Mouse (Mus musculus): ENCODE results near the gene Rgs21. TPM values are rescaled to one million over a fixed set of nuclear protein-coding genes. Genes with fewer than 3 reads are reported as not detected.
A peak's percentile ranks its signal among the peaks of the same experiment; 100 is the strongest.

Gene Rgs21
- polyA plus RNA-seq, 1 experiment: not detected

DNA sequence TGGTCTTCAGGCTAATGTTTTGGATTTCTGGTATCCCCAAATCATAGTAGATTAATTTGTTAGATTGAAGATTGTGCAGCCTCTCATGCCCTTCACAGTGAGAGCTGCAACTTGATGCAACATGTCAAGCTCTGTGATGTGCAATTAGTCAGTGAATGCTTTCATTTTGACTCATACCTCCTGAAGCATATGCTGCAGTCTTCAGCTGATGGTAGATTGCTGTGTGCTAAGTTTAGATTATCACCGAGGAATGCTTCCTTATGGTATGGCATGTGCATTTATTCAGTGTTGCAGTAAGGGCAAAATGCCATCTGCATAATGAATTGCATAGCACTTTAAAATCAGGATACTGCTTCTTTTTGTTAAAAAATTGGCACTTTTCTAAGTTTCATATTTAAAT is 65.2 kb downstream of the Rgs21 start:
- H3K27ac ChIP-seq (ENCODE audit: insufficient read depth, low read length): peak overlapping the region; percentile 84
- H3K4me3 ChIP-seq (ENCODE audit: insufficient read depth, low read length): no peak overlapping the region
- TF ChIP-seq POLR2A (IDR thresholded peaks at IDR 0.05; ENCODE audit: low read depth, low read length): no peak
- TF ChIP-seq CTCF (IDR thresholded peaks at IDR 0.05; ENCODE audit: borderline replicate concordance, insufficient read depth, low read length): no peak
- H3K4me1 ChIP-seq (ENCODE audit: control insufficient read depth, insufficient read depth, low read length): peaks cover 9% of the 10 kb centered on the region

DNA sequence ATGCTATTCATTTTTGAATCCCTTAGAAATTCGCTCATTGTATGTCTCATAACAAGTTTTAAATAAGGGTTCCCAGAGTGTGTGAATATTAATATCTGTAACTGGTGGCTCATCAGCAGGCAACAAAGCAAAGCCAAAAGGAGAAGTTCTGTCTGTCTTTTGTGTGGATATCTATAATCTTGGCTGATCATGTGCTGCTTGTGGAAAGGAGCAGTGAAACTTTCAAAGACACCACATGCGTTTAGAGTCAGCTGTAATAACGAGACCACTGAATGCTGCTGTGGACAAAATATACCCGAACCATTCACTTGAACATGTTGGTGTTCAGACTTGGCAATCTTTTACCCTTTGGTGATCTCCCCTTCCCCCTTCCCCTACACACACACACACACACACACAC is 67.0 kb downstream of the Rgs21 start:
- no peak for TF ChIP-seq CTCF (IDR thresholded peaks at IDR 0.05; ENCODE audit: borderline replicate concordance, insufficient read depth, low read length)
- no peak for TF ChIP-seq POLR2A (IDR thresholded peaks at IDR 0.05; ENCODE audit: low read depth, low read length)
- H3K27ac ChIP-seq (ENCODE audit: insufficient read depth, low read length): no peak overlapping the region
- H3K4me3 ChIP-seq (ENCODE audit: insufficient read depth, low read length): no peak overlapping the region
- peaks cover 9% of the 10 kb centered on the region for H3K4me1 ChIP-seq (ENCODE audit: control insufficient read depth, insufficient read depth, low read length)

DNA sequence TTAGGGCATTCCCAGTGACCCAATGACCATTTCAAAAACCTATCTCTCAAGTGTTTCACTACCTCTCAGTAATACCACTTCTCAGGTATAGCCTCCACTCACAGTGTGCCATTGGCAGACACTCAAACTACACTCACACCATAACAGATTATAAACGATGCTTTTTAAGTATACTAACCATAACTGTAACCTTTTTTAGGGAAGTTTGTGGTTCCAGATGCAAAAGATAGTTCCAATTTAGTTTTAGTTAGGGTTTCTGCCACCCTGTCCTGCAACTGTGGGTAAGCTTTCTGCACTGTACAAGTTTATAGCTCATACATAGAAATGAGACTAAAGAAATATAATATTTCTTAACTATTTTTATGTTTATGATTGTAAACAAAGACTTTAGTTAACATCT is 67.7 kb downstream of the Rgs21 start:
- no peak overlapping the region for H3K27ac ChIP-seq (ENCODE audit: insufficient read depth, low read length)
- no peak for TF ChIP-seq POLR2A (IDR thresholded peaks at IDR 0.05; ENCODE audit: low read depth, low read length)
- no peak for TF ChIP-seq CTCF (IDR thresholded peaks at IDR 0.05; ENCODE audit: borderline replicate concordance, insufficient read depth, low read length)
- H3K4me1 ChIP-seq (ENCODE audit: control insufficient read depth, insufficient read depth, low read length): peaks cover 9% of the 10 kb centered on the region
- no peak overlapping the region for H3K4me3 ChIP-seq (ENCODE audit: insufficient read depth, low read length)

DNA sequence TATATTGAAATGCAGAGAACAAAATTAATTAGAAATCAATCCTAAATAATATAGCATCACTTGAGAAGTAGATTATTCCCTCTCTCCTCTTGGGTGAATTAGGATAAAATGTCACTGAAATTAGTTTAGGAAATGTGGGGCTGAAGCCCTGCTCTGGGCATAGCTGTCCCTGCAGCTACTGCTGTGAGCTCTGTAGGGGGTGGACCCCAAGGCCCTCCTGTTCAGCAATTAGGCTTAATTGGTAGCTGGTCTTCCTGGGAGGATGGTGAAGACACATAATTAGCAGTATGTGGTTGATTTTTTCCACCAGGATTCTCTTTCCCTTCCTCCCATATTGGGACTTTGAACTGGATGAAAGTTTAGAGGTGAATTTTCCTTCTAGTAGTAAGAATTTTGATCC is 68.7 kb downstream of the Rgs21 start:
- Histone ChIP-seq H3K27ac (ENCODE audit: insufficient read depth, low read length) (no peak overlapping the region), H3K4me1 (ENCODE audit: control insufficient read depth, insufficient read depth, low read length) (peaks cover 9% of the 10 kb centered on the region), H3K4me3 (ENCODE audit: insufficient read depth, low read length) (no peak overlapping the region)
- TF ChIP-seq CTCF (IDR thresholded peaks at IDR 0.05; ENCODE audit: borderline replicate concordance, insufficient read depth, low read length): no peak
- no peak for TF ChIP-seq POLR2A (IDR thresholded peaks at IDR 0.05; ENCODE audit: low read depth, low read length)

DNA sequence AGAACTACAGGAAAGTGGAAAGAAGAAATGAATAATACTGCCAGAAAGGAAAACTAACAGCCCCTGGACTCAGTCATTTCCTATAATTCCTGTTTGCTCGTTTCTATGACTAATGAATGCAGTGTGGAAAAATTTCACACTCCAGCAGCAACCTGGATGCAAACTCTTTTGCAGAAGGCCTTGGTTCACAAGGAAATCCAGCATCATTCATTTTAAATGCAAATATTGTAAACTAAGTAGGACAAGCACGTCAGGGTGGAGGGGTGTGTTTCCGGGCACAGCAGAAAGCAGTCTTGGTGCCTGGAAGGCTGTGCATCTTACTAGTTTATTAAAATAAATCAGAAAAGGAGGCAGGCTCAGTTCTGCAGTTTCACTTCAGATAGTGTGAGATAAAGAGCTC is 69.4 kb downstream of the Rgs21 start:
- H3K4me3 ChIP-seq (ENCODE audit: insufficient read depth, low read length): no peak overlapping the region
- no peak overlapping the region for H3K27ac ChIP-seq (ENCODE audit: insufficient read depth, low read length)
- H3K4me1 ChIP-seq (ENCODE audit: control insufficient read depth, insufficient read depth, low read length): peaks cover 13% of the 10 kb centered on the region

DNA sequence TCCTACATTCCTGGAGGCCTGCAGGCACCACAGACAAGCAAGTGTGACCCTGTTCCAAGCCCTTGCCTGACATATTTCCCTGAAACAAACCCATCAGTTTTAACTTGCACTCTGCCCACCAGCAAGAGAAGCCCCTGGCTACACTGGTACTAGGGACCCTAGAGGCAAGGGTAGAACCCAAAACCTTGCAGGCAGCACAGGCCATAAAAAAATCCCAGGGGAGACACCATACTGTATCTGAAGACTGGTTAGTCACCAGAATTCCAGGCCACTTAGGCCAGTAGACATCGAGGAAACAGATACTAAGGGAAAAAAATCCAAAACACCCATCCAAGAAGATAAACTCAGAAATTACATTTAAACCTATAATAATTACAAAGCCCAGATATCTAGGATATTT is 74.1 kb downstream of the Rgs21 start:
- no peak for TF ChIP-seq CTCF (IDR thresholded peaks at IDR 0.05; ENCODE audit: borderline replicate concordance, insufficient read depth, low read length)
- no peak for TF ChIP-seq POLR2A (IDR thresholded peaks at IDR 0.05; ENCODE audit: low read depth, low read length)
- Histone ChIP-seq H3K4me3 (ENCODE audit: insufficient read depth, low read length) (no peak overlapping the region), H3K27ac (ENCODE audit: insufficient read depth, low read length) (peak overlapping the region; percentile 34; the same call in 1 of the 2 replicates), H3K4me1 (ENCODE audit: control insufficient read depth, insufficient read depth, low read length) (peaks cover 9% of the 10 kb centered on the region)

More for the DNA sequence above, 69.4 kb downstream of the Rgs21 start:
- no peak for TF ChIP-seq CTCF (IDR thresholded peaks at IDR 0.05; ENCODE audit: borderline replicate concordance, insufficient read depth, low read length)
- no peak for TF ChIP-seq POLR2A (IDR thresholded peaks at IDR 0.05; ENCODE audit: low read depth, low read length)

DNA sequence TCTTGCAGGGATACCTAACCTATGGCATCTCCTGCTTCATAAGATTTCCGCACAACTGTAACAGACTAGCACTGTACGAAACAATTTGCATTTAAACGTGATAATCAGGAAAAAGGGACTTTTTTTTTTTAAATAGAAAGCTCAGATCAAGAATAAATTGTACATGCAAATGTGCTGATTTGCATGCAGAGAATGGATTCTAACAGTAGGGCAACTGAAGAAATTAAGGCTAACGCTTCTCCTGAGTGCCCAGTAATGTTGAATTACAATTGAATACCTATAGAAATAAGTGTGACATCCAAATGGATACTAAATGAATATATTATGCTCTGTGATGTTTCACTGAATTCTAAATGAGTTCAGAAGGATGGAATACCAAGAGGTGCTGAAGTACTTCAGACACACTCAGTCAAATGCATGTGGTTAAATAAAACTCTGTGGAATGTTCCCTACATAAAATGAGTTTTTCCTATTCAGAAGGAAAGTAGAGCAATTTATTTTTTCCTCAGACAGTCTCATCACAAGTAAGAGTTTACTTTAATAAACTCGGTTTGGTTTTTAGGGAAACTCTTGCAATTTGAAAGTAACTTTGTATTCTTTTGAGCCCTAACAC is 79.1 kb downstream of the Rgs21 start:
- Histone ChIP-seq H3K27ac (ENCODE audit: insufficient read depth, low read length) (peak overlapping the region; percentile 61; the same call in 1 of the 2 replicates), H3K4me3 (ENCODE audit: insufficient read depth, low read length) (no peak overlapping the region), H3K4me1 (ENCODE audit: control insufficient read depth, insufficient read depth, low read length) (peaks cover 5% of the 10 kb centered on the region; the same call in 1 of the 2 replicates)
- TF ChIP-seq POLR2A (IDR thresholded peaks at IDR 0.05; ENCODE audit: low read depth, low read length): no peak
- TF ChIP-seq CTCF (IDR thresholded peaks at IDR 0.05; ENCODE audit: borderline replicate concordance, insufficient read depth, low read length): no peak

Other genes starting within 250 kb of the Rgs21 start
- not detected in 2 replicates for gene Rgs18, start 207.8 kb upstream of the Rgs21 start, polyA plus RNA-seq (2011; ENCODE audit: insufficient read length, low read depth, missing spikeins)